Mouse (Mus musculus) liver, embryonic 15.5 days (tissue): Measurements from ENCODE around the gene Spem2. TPM values are rescaled to one million over a fixed set of nuclear protein-coding genes. Genes with fewer than 3 reads are reported as not detected.
"Not testable (repeated sequence)": the region's sequence is repeated elsewhere in the genome, so short reads cannot be mapped to it uniquely, and the experiment has no call there.

Experiments used
- ATAC-seq: fragments of 200-750 bp; cut with Nextera tagmentation; 2 replicates; pipeline ENCODE4 v1.8.0; 2017; ENCODE audit warnings: moderate number of reproducible peaks, mild to moderate bottlenecking, moderate library complexity; ENCODE audit not compliant: insufficient read depth
- H3K27ac ChIP-seq: fragments of 300-500 bp; sonication (generic); replicated peaks from 2 replicates; pipeline ENCODE4 v1.5.1; 2015; ENCODE audit warnings: mild to moderate bottlenecking, inconsistent platforms
- H3K27me3 ChIP-seq: fragments of 300-500 bp; sonication (generic); 2 replicates; pipeline ENCODE4 v1.6.1; 2015; ENCODE audit warnings: mild to moderate bottlenecking, inconsistent platforms
- H3K36me3 ChIP-seq: fragments of 300-500 bp; sonication (generic); replicated peaks from 2 replicates; pipeline ENCODE4 v1.6.1; 2015; ENCODE audit warnings: moderate library complexity, mild to moderate bottlenecking, inconsistent platforms
- H3K4me1 ChIP-seq: fragments of 300-500 bp; sonication (generic); replicated peaks from 2 replicates; pipeline ENCODE4 v1.6.1; 2015; ENCODE audit warnings: inconsistent platforms
- H3K4me2 ChIP-seq: fragments of 300-500 bp; sonication (generic); 2 replicates; pipeline ENCODE4 v1.6.1; 2015; ENCODE audit warnings: moderate library complexity, mild to moderate bottlenecking, inconsistent platforms
- H3K4me3 ChIP-seq: fragments of 300-500 bp; sonication (generic); replicated peaks from 2 replicates; pipeline ENCODE4 v1.5.1; 2015; ENCODE audit warnings: mild to moderate bottlenecking, inconsistent platforms
- H3K9ac ChIP-seq: fragments of 300-500 bp; sonication (generic); 2 replicates; pipeline ENCODE4 v1.6.1; 2015; ENCODE audit warnings: moderate library complexity, mild to moderate bottlenecking, inconsistent platforms
- H3K9me3 ChIP-seq: fragments of 300-500 bp; sonication (generic); replicated peaks from 2 replicates; pipeline ENCODE4 v1.6.1; 2016; ENCODE audit warnings: inconsistent platforms
- WGBS: fragments of 180-500 bp; shearing (Covaris S2); methylation state at CpG from one replicate; pipeline ENCODE4 v1.1.7; 2015; ENCODE audit warnings: mixed read lengths; ENCODE audit not compliant: insufficient replicate concordance; 5-methylcytosine and 5-hydroxymethylcytosine counted together
- polyA plus RNA-seq: library from polyadenylated mRNA; unstranded; fragments of >200 nt; fragmentation: Nextera tagmentation; extraction: Ambion mirVana; gene quantifications from 2 replicates; pipeline ENCODE4 v1.2.1, GENCODE M21; 2015

The Spem2 gene
- polyA plus RNA-seq: not detected in 2 replicates

GRCm38 (mm10) chr11:69818365-69818764, at the start of gene Spem2:
TSS of gene Spem2 (minus strand) at chr11:69818465.
- ATAC-seq: no peak
- H3K9ac ChIP-seq: no peak within 1 kb of the TSS
- H3K9me3 ChIP-seq: no peaks in the 10 kb centered on the region
- H3K4me1 ChIP-seq: no peaks in the 10 kb centered on the region
- H3K27ac ChIP-seq: no peak within 1 kb of the TSS
- no peak within 1 kb of the TSS for H3K4me3 ChIP-seq
- no peak within 1 kb of the TSS for H3K4me2 ChIP-seq
- H3K27me3 ChIP-seq: peaks cover 26% of the 10 kb centered on the region
- H3K36me3 ChIP-seq: no peaks in the 10 kb centered on the region
- 54% methylated on average over 2 of the region's 2 CpGs for WGBS

GRCm38 (mm10) chr11:69867335-69867734, 49.1 kb upstream of the Spem2 start:
- Histone ChIP-seq H3K4me1 (peaks cover 68% of the 10 kb centered on the region), H3K27ac (peak overlapping the region; percentile 48), H3K9me3 (no peaks in the 10 kb centered on the region), H3K4me2 (no peak overlapping the region; the same call in 1 of the 2 replicates), H3K9ac (no peak overlapping the region), H3K27me3 (no peaks in the 10 kb centered on the region), H3K4me3 (no peak overlapping the region), H3K36me3 (no peaks in the 10 kb centered on the region)
- 31% methylated on average over 9 of the region's 9 CpGs for WGBS
- peak; percentile 60 for ATAC-seq

GRCm38 (mm10) chr11:69865561-69865960, 47.3 kb upstream of the Spem2 start:
- no peak overlapping the region for H3K9ac ChIP-seq
- H3K9me3 ChIP-seq: no peaks in the 10 kb centered on the region
- no peaks in the 10 kb centered on the region for H3K36me3 ChIP-seq
- no peaks in the 10 kb centered on the region for H3K27me3 ChIP-seq
- WGBS: 80% methylated on average over 9 of the region's 9 CpGs
- no peak overlapping the region for H3K4me2 ChIP-seq
- peak overlapping the region; percentile 81; the same call in 1 of the 2 replicates for H3K27ac ChIP-seq
- ATAC-seq: no peak
- peaks cover 62% of the 10 kb centered on the region for H3K4me1 ChIP-seq
- no peak overlapping the region for H3K4me3 ChIP-seq

- Histone ChIP-seq H3K4me3 (no peak overlapping the region), H3K4me2 (peak overlapping the region; percentile 48), H3K36me3 (no peaks in the 10 kb centered on the region), H3K9me3 (no peaks in the 10 kb centered on the region), H3K4me1 (peaks cover 59% of the 10 kb centered on the region), H3K27ac (peak overlapping the region; percentile 81), H3K9ac (peak overlapping the region; percentile 22), H3K27me3 (peaks cover 7% of the 10 kb centered on the region; the same call in 1 of the 2 replicates)
- WGBS: 23% methylated on average over 8 of the region's 8 CpGs
- ATAC-seq: peak; percentile 51; the same call in 1 of the 2 replicates
Observed at GRCm38 (mm10) chr11:69864138-69864860, 46.0 kb upstream of the Spem2 start.

GRCm38 (mm10) chr11:69863729-69864128, 45.5 kb upstream of the Spem2 start:
- Histone ChIP-seq H3K27me3 (peaks cover 13% of the 10 kb centered on the region), H3K4me1 (peaks cover 57% of the 10 kb centered on the region), H3K4me2 (peak overlapping the region; percentile 48), H3K9ac (peak overlapping the region; percentile 22; the same call in 1 of the 2 replicates), H3K27ac (peak overlapping the region; percentile 81)
- not testable (repeated sequence) for H3K36me3 ChIP-seq, H3K9me3 ChIP-seq, H3K4me3 ChIP-seq
- WGBS: 68% methylated on average over 3 of the region's 3 CpGs
- ATAC-seq: peak; percentile 56

- Histone ChIP-seq H3K4me3 (no peak within 1 kb of the TSS), H3K27me3 (peaks cover 25% of the 10 kb centered on the region), H3K9me3 (no peaks in the 10 kb centered on the region), H3K4me1 (peaks cover 43% of the 10 kb centered on the region), H3K4me2 (0 out of 2 replicates have a peak within 1 kb of the TSS, but pooled peaks have one; percentile 15), H3K9ac (no peak within 1 kb of the TSS), H3K27ac (no peak within 1 kb of the TSS), H3K36me3 (no peaks in the 10 kb centered on the region)
- WGBS: 44% methylated on average over 30 of the region's 30 CpGs
- ATAC-seq: no peak
Observed at GRCm38 (mm10) chr11:69858113-69858998, 40.1 kb upstream of the Spem2 start, which contains the start of gene Tnk1. TSS of gene Tnk1 (minus strand) at chr11:69858730.

- Histone ChIP-seq H3K4me3 (peak overlapping the region; percentile 29; the same call in 1 of the 2 replicates), H3K4me2 (peak overlapping the region; percentile 61), H3K9ac (peak overlapping the region; percentile 54), H3K27ac (peak overlapping the region; percentile 97), H3K4me1 (peaks cover 66% of the 10 kb centered on the region), H3K36me3 (peaks cover 27% of the 10 kb centered on the region), H3K9me3 (no peaks in the 10 kb centered on the region), H3K27me3 (peaks cover 25% of the 10 kb centered on the region)
- whole genome bisulfite sequencing: 33% methylated on average over 16 of the region's 16 CpGs
- peak; percentile 18 for ATAC-seq
Observed at GRCm38 (mm10) chr11:69855347-69855746, 37.1 kb upstream of the Spem2 start.

- H3K4me3 ChIP-seq: peak overlapping the region; percentile 29
Observed at GRCm38 (mm10) chr11:69854680-69855079, 36.4 kb upstream of the Spem2 start.

GRCm38 (mm10) chr11:69853994-69854393, 35.7 kb upstream of the Spem2 start:
- peak; percentile 94 for ATAC-seq
- H3K27me3 ChIP-seq: peaks cover 15% of the 10 kb centered on the region
- peak overlapping the region; percentile 34 for H3K4me3 ChIP-seq
- H3K4me1 ChIP-seq: peaks cover 80% of the 10 kb centered on the region
- H3K27ac ChIP-seq: peak overlapping the region; percentile 97
- 14% methylated on average over 7 of the region's 7 CpGs for WGBS
- peak overlapping the region; percentile 65 for H3K4me2 ChIP-seq
- H3K36me3 ChIP-seq: peaks cover 40% of the 10 kb centered on the region
- H3K9me3 ChIP-seq: no peaks in the 10 kb centered on the region
- H3K9ac ChIP-seq: peak overlapping the region; percentile 54

More at GRCm38 (mm10) chr11:69854680-69855079, 36.4 kb upstream of the Spem2 start:
- 61% methylated on average over 10 of the region's 10 CpGs for WGBS
- Histone ChIP-seq H3K36me3 (peaks cover 33% of the 10 kb centered on the region), H3K4me1 (peaks cover 73% of the 10 kb centered on the region), H3K9me3 (no peaks in the 10 kb centered on the region), H3K27me3 (peaks cover 22% of the 10 kb centered on the region), H3K4me2 (peak overlapping the region; percentile 61), H3K9ac (peak overlapping the region; percentile 54), H3K27ac (peak overlapping the region; percentile 97)
- ATAC-seq: no peak

GRCm38 (mm10) chr11:69850754-69851153, 32.5 kb upstream of the Spem2 start:
- H3K36me3 ChIP-seq: peaks cover 55% of the 10 kb centered on the region
- 38% methylated on average over 8 of the region's 8 CpGs for WGBS
- no peaks in the 10 kb centered on the region for H3K27me3 ChIP-seq
- no peak overlapping the region for H3K4me3 ChIP-seq
- peaks cover 97% of the 10 kb centered on the region for H3K4me1 ChIP-seq
- H3K27ac ChIP-seq: peak overlapping the region; percentile 97
- ATAC-seq: no peak
- peak overlapping the region; percentile 11 for H3K4me2 ChIP-seq
- H3K9ac ChIP-seq: no peak overlapping the region
- H3K9me3 ChIP-seq: no peaks in the 10 kb centered on the region

GRCm38 (mm10) chr11:69849884-69850283, 31.6 kb upstream of the Spem2 start:
- H3K9me3 ChIP-seq: no peaks in the 10 kb centered on the region
- WGBS: 80% methylated on average over 15 of the region's 15 CpGs
- peak overlapping the region; percentile 97 for H3K27ac ChIP-seq
- no peak overlapping the region for H3K9ac ChIP-seq
- 0 out of 2 replicates have a peak overlapping the region, but pooled peaks have one; percentile 11 for H3K4me2 ChIP-seq
- peaks cover 55% of the 10 kb centered on the region for H3K36me3 ChIP-seq
- H3K4me1 ChIP-seq: peaks cover 96% of the 10 kb centered on the region
- no peak for ATAC-seq
- H3K27me3 ChIP-seq: no peaks in the 10 kb centered on the region
- H3K4me3 ChIP-seq: no peak overlapping the region
